Mouse (Mus musculus) thymus, adult 2 months (tissue): ENCODE measurements around the gene Gm21454.
"Not testable (repeated sequence)": the region's sequence is repeated elsewhere in the genome, so short reads cannot be mapped to it uniquely, and the experiment has no call there.

Experiments used
- CTCF ChIP-seq: fragments of 200-500 bp; IDR thresholded peaks from 2 replicates; pipeline ENCODE4 v1.5.1; 2012; ENCODE audit warnings: mild to moderate bottlenecking, control low read depth, low read length, moderate library complexity, borderline replicate concordance; ENCODE audit not compliant: control insufficient read depth, poor library complexity, insufficient read depth; ENCODE audit errors: extremely low read depth
- POLR2A ChIP-seq: fragments of 200-500 bp; IDR thresholded peaks from 2 replicates; pipeline ENCODE4 v1.6.1; 2012; ENCODE audit warnings: mild to moderate bottlenecking, low read length, control low read depth, moderate library complexity; ENCODE audit not compliant: control insufficient read depth, poor library complexity, insufficient read depth; ENCODE audit errors: extremely low read depth

- not testable (repeated sequence) for TF ChIP-seq CTCF, POLR2A
These were observed at the start of gene Gm21454, which contains the start of gene Gm21440 for GRCm38 (mm10) chrY:13252091-13252490.
